Mouse (Mus musculus) G1E (cell line): ENCODE results near the gene Ccdc9b.

ENCODE experiments used
- CTCF ChIP-seq: IDR thresholded peaks from 2 replicates; pipeline ENCODE4 v1.5.1; 2012; ENCODE audit warnings: low read depth, low read length, inconsistent platforms, mixed read lengths
- GATA1 ChIP-seq: IDR thresholded peaks from 2 replicates; pipeline ENCODE4 v1.6.1; 2012; ENCODE audit warnings: borderline replicate concordance, low read length, inconsistent platforms, mixed read lengths
- GATA2 ChIP-seq: IDR thresholded peaks from 2 replicates; pipeline ENCODE4 v1.6.1; 2012; ENCODE audit warnings: low read depth, low read length, inconsistent platforms, borderline replicate concordance
- POLR2AphosphoS5 ChIP-seq: IDR thresholded peaks from 2 replicates; pipeline ENCODE4 v1.6.1; 2012; ENCODE audit warnings: low read depth, low read length, inconsistent platforms; ENCODE audit not compliant: insufficient replicate concordance
- TAL1 ChIP-seq: conservative IDR thresholded peaks from 2 replicates; pipeline ENCODE4 v1.6.1; 2012; ENCODE audit warnings: low read depth, low read length, inconsistent platforms, mixed read lengths

DNA sequence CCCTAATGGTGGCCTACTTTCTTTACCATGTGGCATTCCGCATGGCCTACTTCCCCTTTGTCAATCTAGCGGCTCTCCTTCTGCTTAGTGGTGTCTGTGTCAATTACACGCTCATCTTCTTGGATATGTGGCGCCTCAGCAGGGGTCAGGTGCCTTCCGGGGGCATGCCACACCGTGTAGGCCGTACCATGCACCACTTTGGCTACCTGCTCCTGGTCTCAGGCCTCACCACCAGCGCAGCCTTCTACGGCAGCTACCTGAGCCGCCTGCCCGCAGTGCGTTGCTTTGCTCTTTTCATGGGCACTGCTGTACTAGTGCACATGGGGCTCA is 27.7 kb upstream of the Ccdc9b start:
- TF ChIP-seq CTCF: no peak
- no peak for TF ChIP-seq TAL1
- no peak for TF ChIP-seq GATA1
- TF ChIP-seq POLR2AphosphoS5: no peak
- no peak for TF ChIP-seq GATA2
